ENCODE assay signal across 28 mouse cellular contexts in genomic region chr2:61734175-61734574, GRCm38 (mm10). TPM values are rescaled to one million over a fixed set of nuclear protein-coding genes. Genes with fewer than 3 reads are reported as not detected.
DNase-seq lines count a peak whose midpoint lies in the region; ATAC-seq and TF ChIP-seq lines count a peak whose summit lies in the region.
"Had no signal": no experiment of that assay in that cellular context is flagged by ENCODE, and none has a peak within 500 bp of the region (broad histone marks: within the 10 kb centered on the region; RNA-seq: fewer than 3 reads in every experiment).

No protein-coding gene starts in this region.

- WGBS in lung, adult 2 months, result 87% methylated on average over 1 of the region's 1 CpGs

- no peaks in the 10 kb centered on the region for H3K4me1 ChIP-seq in lung, adult 2 months (ENCODE audit: control insufficient read depth, insufficient read depth, low read length)
- H3K4me1 ChIP-seq: embryonic facial prominence, embryonic 15.5 days; heart, embryonic 12.5 days; heart, embryonic 15.5 days had no signal

- H3K36me3 ChIP-seq in splenic B cell, adult 2 months (ENCODE audit: control insufficient read depth, insufficient read depth, low read length, poor library complexity, severe bottlenecking), result no peaks in the 10 kb centered on the region
- H3K36me3 ChIP-seq: embryonic facial prominence, embryonic 12.5 days; embryonic facial prominence, embryonic 15.5 days; forebrain, embryonic 15.5 days; heart, embryonic 15.5 days had no signal

- no peak overlapping the region for H3K4me3 ChIP-seq in lung, adult 2 months (replicated peaks; ENCODE audit: extremely low read depth, low read depth, low read length)
- H3K4me3 ChIP-seq: embryonic facial prominence, embryonic 12.5 days; embryonic facial prominence, embryonic 15.5 days; erythroblast, embryonic 14.5 days; forebrain, embryonic 12.5 days; forebrain, embryonic 15.5 days; gastrocnemius, adult 2 months; heart, embryonic 12.5 days; heart, embryonic 15.5 days had no signal

- H3K27me3 ChIP-seq in splenic B cell, adult 2 months (ENCODE audit: control insufficient read depth, insufficient read depth, low read length, poor library complexity, severe bottlenecking), result no peaks in the 10 kb centered on the region
- H3K27me3 ChIP-seq: embryonic facial prominence, embryonic 12.5 days; embryonic facial prominence, embryonic 15.5 days; forebrain, embryonic 12.5 days; forebrain, embryonic 15.5 days; heart, embryonic 12.5 days; heart, embryonic 15.5 days; Patski had no signal

- peak; percentile 49 for DNase-seq in splenic B cell, adult 2 months (ENCODE audit: low read depth, low spot score)
- DNase-seq in lung, adult 2 months, result no peak
- DNase-seq in embryo, embryonic 11 days, result no peak
- DNase-seq: adrenal gland, adult 2 months; adrenal gland, postnatal 14 days; cerebellum, adult 11 months; cerebellum, adult 2 months; cerebellum, adult 9-11 months; cerebellum, postnatal 25 days; gastrocnemius, adult 2 months; gastrocnemius, postnatal 14 days; heart, adult 18-20 months; heart, postnatal 10 days; heart, postnatal 36 days had no signal

- TF ChIP-seq POLR2A in lung, adult 2 months (IDR thresholded peaks at IDR 0.05; ENCODE audit: borderline replicate concordance, extremely low read depth, low read depth, low read length), result no peak

- peak; percentile 58; the same call in 1 of the 2 replicates for ATAC-seq in common myeloid progenitor, adult 5-6 weeks (replicated peaks; ENCODE audit: low read depth, poor library complexity, severe bottlenecking)
- peak; percentile 85 for ATAC-seq in megakaryocyte, adult 5-6 weeks (ENCODE audit: poor library complexity, severe bottlenecking)
- no peak for ATAC-seq in erythroblast, adult 5-6 weeks (replicated peaks; ENCODE audit: low FRiP score, poor library complexity, severe bottlenecking)
- ATAC-seq: forebrain, embryonic 15.5 days; hindbrain, postnatal 0 days; inflammation-experienced regulatory T-cells, adult 6 months; intestine, embryonic 16.5 days; Patski had no signal

- no peak for TF ChIP-seq CTCF in lung, adult 2 months (IDR thresholded peaks at IDR 0.05; ENCODE audit: insufficient read depth, low read length)

RNA-seq across cellular contexts. Expression of gene Psmd14, which starts 22.7 kb away (rescaled TPM):
- 174 and 181 TPM in 2 replicates for total RNA-seq in common myeloid progenitor, adult 5-6 weeks (2017)
- total RNA-seq in megakaryocyte, adult 5-6 weeks (2015), result 177 and 192 TPM in 2 replicates
- 148 and 166 TPM in 2 replicates for total RNA-seq in megakaryocyte, adult 5-6 weeks (2017)
- 78.4 and 110 TPM in 2 replicates for total RNA-seq in erythroblast, adult 5-6 weeks (2015; ENCODE audit: low replicate concordance)
- 51.5 and 58.0 TPM in 2 replicates for total RNA-seq in erythroblast, adult 5-6 weeks (2017; ENCODE audit: low replicate concordance)
- 7.3 and 15.0 TPM in 2 replicates for polyA plus RNA-seq in lung, adult 2 months (2012; rRNA removed)
